Mouse (Mus musculus) liver, embryonic 14.5 days (tissue): Measurements from ENCODE around the gene Tshr.

Experiments
- CTCF ChIP-seq: IDR thresholded peaks from 2 replicates; pipeline ENCODE4 v1.5.1; 2016; ENCODE audit warnings: antibody characterized with exemption, low read depth, control low read depth
- EP300 ChIP-seq: IDR thresholded peaks from 2 replicates; pipeline ENCODE4 v1.6.1; 2016; ENCODE audit warnings: antibody characterized with exemption, low read depth

DNA sequence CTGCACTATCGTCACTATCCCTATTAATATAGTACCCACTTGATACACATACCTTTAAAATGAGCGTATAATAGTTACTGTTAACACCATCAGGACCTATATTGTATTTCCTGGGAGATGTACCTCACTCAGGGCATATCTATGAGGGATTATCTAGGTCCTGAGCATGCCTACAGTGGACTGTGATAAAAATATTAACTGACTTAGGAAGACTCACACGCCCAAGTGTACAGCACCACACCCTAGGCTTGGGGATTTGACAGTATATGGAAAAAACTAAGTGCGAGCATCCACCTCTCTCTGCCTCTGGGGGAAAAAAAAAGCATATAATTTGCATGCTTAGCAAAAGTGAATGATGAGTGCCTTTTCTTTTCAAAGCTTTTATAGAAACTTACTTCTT is 182.8 kb downstream of the Tshr start:
- TF ChIP-seq CTCF (no peak), EP300 (no peak)
